Mouse (Mus musculus) gastrocnemius, postnatal 4 days (tissue): Measurements from ENCODE around the gene Pla2g3. TPM values are rescaled to one million over a fixed set of nuclear protein-coding genes. Genes with fewer than 3 reads are reported as not detected.

Experiments used
- DNase-seq, 2 experiments: peaks; one replicate each; pipeline ENCODE4 v3.0.0; 2021 to 2022; ENCODE audit warnings: low spot score in 2 of 2, mixed read lengths in 2 of 2
- total RNA-seq, 2 experiments: library from RNA; stranded (reverse); gene quantifications; 2 replicates each; pipeline ENCODE4 v1.2.3; 2021

Gene Pla2g3
- total RNA-seq, 2 experiments from 2014 or later, result 0.10 TPM; not detected in 1

- peak; percentile 97 to 98 for DNase-seq
Measured at GRCm38 (mm10) chr11:3535406-3535986, 47.4 kb downstream of the Pla2g3 start.

- DNase-seq, result no peak
Measured at GRCm38 (mm10) chr11:3536082-3536481, 48.0 kb downstream of the Pla2g3 start.

GRCm38 (mm10) chr11:3536745-3537333, 48.8 kb downstream of the Pla2g3 start:
- peak in 1 of 2 experiments; percentile 11 for DNase-seq

- no peak for DNase-seq
Measured at GRCm38 (mm10) chr11:3537711-3538110, 49.6 kb downstream of the Pla2g3 start.

- no peak for DNase-seq
Measured at GRCm38 (mm10) chr11:3538341-3538740, 50.3 kb downstream of the Pla2g3 start.

GRCm38 (mm10) chr11:3539111-3539825, 51.2 kb downstream of the Pla2g3 start:
- DNase-seq, result peak; percentile 76 to 89

GRCm38 (mm10) chr11:3539826-3540196, 51.7 kb downstream of the Pla2g3 start:
- no peak for DNase-seq

- DNase-seq, result no peak
Measured at GRCm38 (mm10) chr11:3540451-3541085, 52.5 kb downstream of the Pla2g3 start, which contains the start of gene Smtn. Gene Smtn (minus strand): TSS chr11:3540612.

GRCm38 (mm10) chr11:3541932-3542331, 53.8 kb downstream of the Pla2g3 start:
- DNase-seq, result no peak

GRCm38 (mm10) chr11:3543001-3543400, 54.9 kb downstream of the Pla2g3 start:
- DNase-seq, result peak; percentile 73 to 87

GRCm38 (mm10) chr11:3544409-3544808, 56.3 kb downstream of the Pla2g3 start:
- DNase-seq, result no peak

GRCm38 (mm10) chr11:3545531-3546241, 57.6 kb downstream of the Pla2g3 start:
- no peak for DNase-seq

GRCm38 (mm10) chr11:3546242-3546562, 58.1 kb downstream of the Pla2g3 start:
- no peak for DNase-seq

- DNase-seq, result no peak
Measured at GRCm38 (mm10) chr11:3547047-3547446, 59.0 kb downstream of the Pla2g3 start.

GRCm38 (mm10) chr11:3547969-3548368, 59.9 kb downstream of the Pla2g3 start:
- no peak for DNase-seq

GRCm38 (mm10) chr11:3548564-3549295, 60.6 kb downstream of the Pla2g3 start:
- no peak for DNase-seq

Other genes starting within 250 kb of the Pla2g3 start
- 10 to 100 TPM; 63.9 to 64.1 TPM for gene Drg1, start 221.9 kb upstream of the Pla2g3 start, total RNA-seq
- gene Patz1, start 199.4 kb upstream of the Pla2g3 start, total RNA-seq, result 10 to 100 TPM; 31.8 to 31.9 TPM
- 10 to 100 TPM; 14.9 to 18.2 TPM for gene Pik3ip1, start 157.9 kb upstream of the Pla2g3 start, total RNA-seq
- gene Limk2, start 79.1 kb upstream of the Pla2g3 start, total RNA-seq, result 10 to 100 TPM; 23.6 to 28.2 TPM
- gene Rnf185, start 35.9 kb upstream of the Pla2g3 start, total RNA-seq, result 10 to 100 TPM; 24.2 to 26.5 TPM
- 1 to 10 TPM in 1 of 2 experiments, under 1 TPM in 1; 0.65 to 1.5 TPM for gene Inpp5j, start 16.5 kb downstream of the Pla2g3 start, total RNA-seq
- gene Selenom, start 26.4 kb downstream of the Pla2g3 start, total RNA-seq, result 10 to 100 TPM; 85.5 to 88.7 TPM
- 100 to 1,000 TPM; 283 to 313 TPM for gene Smtn, start 52.3 kb downstream of the Pla2g3 start, total RNA-seq
- gene Morc2a, start 160.9 kb downstream of the Pla2g3 start, total RNA-seq, result 10 to 100 TPM; 31.3 to 32.1 TPM